Mouse (Mus musculus) gastrocnemius, postnatal 10 days (tissue): ENCODE results near the gene Rps2. TPM values are rescaled to one million over a fixed set of nuclear protein-coding genes. Genes with fewer than 3 reads are reported as not detected.
A peak's percentile ranks its signal among the peaks of the same experiment; 100 is the strongest.
"Not testable (repeated sequence)": the region's sequence is repeated elsewhere in the genome, so short reads cannot be mapped to it uniquely, and the experiment has no call there.

Experiments
- DNase-seq: peaks from one replicate; pipeline ENCODE4 v3.0.0; 2021; ENCODE audit warnings: mixed read lengths
- long read RNA-seq, 2 experiments: library from polyadenylated mRNA; stranded (forward); transcript quantifications; one replicate each; pipeline ENCODE4 v2.0.0; 2021
- total RNA-seq, 2 experiments: library from RNA; stranded (reverse); gene quantifications; 2 replicates each; pipeline ENCODE4 v1.2.3; 2021

The Rps2 gene
- total RNA-seq, result 100 to 1,000 TPM; 732 to 736 TPM
- long read RNA-seq, experiment 1, transcript Rps2-208 (6 exons, 998 nt), result major isoform, 163 of 175 reads
- long read RNA-seq, experiment 1, transcript Rps2-201 (5 exons, 1,094 nt), result minor isoform, 9 of 175 reads
- long read RNA-seq, experiment 1, partial matches to known transcripts, result 1 of 175 reads
- long read RNA-seq, experiment 1, other reads (novel, unspliced or antisense), result 1 of 175 reads
- long read RNA-seq, experiment 2, transcript Rps2-208 (6 exons, 998 nt), result major isoform, 147 of 161 reads
- long read RNA-seq, experiment 2, transcript Rps2-201 (5 exons, 1,094 nt), result minor isoform, 10 of 161 reads
- long read RNA-seq, experiment 2, partial matches to known transcripts, result 1 of 161 reads
- long read RNA-seq, experiment 2, other reads (novel, unspliced or antisense), result 2 of 161 reads

DNA sequence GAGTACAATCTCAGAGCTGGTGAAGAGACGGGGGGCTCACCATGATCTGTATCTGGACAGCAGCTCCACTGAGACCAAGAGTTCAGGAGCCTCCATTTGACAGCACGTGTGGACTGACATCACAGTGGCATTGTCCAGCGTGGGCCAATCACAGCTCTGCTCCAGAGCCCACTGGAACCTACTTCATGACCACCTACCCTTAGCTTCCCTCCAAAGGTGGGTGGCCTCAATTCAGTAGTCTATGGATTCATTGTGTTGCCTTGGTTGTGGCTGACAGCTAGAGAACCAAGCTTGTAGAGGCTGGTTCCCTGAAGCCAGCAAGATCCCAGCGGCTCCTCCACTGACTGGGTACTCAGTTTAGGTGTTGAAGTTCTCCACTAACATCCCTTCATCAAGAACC, at the start of gene Rps2, which contains the start of gene Rnf151:
TSS of gene Rps2 (plus strand) at position 174 of the 400 bp plus-strand sequence.
TSS of gene Rnf151 (minus strand) at position 121 of the 400 bp plus-strand sequence.
- no peak for DNase-seq

DNA sequence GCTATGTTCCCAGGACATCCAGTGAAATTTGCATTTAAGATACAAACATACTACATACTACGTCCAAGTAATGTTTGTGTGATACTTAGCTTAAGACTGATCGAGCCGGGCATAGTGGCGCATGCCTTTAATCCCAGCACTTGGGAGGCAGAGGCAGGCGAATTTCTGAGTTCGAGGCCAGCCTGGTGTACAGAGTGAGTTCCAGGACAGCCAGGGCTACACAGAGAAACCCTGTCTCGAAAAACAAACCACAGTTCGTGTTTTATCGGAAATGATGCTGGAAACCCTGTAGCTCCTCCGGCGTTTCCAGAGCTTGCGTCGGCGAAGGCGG, 48.7 kb upstream of the Rps2 start:
- not testable (repeated sequence) for DNase-seq

DNA sequence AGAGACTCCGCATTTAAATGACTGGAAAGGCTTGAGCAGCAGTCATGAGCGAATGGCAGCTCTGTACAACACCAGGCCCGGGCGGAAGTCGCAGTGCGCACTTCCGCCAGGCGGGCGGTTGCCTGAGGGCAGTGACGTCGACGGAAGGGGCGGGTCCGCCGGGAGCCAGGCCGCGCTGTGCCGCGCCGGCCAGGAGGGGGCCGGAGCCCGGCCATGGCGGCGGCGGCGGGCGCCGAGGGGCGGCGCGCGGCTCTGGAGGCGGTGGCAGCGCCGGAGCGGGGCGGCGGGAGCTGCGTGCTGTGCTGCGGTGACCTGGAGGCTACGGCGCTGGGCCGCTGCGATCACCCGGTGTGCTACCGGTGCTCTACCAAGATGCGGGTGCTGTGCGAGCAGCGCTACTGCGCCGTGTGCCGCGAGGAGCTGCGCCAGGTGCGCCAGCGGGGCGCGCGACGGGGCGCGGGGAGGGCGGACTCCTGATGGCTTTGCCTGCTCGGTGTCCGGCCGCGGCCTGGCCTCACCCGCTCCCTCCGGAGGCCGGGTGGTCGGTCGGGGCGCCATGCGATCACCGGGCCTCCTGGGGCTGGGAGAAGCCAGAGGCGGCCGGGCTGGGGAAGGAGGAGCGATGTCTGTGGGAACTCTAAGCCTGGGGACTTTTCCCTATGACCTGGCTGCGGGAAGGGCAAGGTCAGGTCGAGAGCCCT, 48.2 kb upstream of the Rps2 start, which contains the start of gene Zfp598:
TSS of gene Zfp598 (plus strand) at position 143 of the 701 bp plus-strand sequence.
- DNase-seq, result peak; percentile 97

DNA sequence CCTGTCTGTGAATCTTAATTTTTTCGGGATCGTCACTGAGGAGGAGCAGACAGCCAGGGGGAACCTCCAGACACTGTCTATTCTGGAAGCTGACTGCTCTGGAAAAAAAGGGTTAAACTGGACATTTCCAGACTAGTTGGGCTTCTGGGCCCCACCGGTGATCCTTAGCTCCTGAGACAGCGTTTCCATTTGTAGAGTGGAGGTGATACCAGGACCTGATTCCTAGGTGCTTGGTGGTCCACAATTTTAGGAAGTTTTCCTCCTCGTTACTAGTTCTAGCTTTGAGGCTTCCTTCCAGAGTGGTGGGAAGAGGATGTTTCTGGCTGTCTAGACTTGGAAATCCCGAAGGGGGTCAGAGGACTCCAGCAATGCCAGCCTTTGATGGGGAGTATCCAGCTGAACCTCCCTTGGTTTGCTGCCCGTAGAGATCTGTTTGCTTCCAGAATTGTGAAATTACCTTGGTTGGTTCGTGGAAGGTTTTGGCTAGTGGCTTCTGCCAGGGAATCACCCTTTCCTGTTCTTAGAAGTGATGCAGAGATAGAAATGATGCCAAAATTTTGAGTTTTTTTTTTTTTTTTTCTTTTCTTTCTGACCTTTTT, 47.6 kb upstream of the Rps2 start:
- no peak for DNase-seq

DNA sequence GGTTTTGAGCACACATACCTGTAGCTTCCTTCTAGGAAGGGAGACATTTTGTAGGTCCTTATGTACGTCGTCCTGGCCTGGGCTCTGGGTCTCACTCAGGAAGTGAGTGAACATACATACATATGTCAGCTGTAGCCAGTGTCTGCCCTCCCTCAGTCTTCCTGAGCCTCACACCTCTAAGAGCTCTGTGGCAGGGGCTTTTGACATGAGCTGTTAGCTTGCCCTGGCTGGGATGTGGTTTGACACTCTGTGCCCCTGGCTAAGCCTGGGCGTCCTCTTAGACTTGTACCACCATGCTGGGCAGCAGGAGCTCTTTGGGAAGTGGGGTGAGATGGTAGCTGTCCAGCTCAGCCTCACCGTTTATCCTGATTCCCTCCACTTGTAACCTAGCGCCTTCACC, 46.6 kb upstream of the Rps2 start:
- DNase-seq, result no peak

DNA sequence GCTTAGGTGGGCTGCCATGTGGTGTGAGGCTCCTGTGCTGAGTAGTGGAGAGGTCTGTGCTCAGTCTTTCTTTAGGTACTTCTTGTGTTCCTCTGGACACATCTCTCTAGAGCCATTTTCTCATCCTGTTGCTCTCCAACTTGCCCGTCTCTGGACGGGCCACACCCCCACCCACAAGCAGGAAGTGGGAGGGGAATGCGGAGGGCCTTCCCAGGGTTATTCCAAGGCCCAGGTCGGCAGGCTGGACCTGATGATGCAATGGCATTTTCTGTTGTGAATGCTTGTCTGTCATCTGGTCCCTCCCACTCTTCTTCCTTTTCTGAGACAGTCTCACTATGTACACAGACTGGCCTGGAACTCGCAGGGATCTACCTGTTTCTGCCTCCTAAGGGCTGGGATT, 45.8 kb upstream of the Rps2 start:
- no peak for DNase-seq

DNA sequence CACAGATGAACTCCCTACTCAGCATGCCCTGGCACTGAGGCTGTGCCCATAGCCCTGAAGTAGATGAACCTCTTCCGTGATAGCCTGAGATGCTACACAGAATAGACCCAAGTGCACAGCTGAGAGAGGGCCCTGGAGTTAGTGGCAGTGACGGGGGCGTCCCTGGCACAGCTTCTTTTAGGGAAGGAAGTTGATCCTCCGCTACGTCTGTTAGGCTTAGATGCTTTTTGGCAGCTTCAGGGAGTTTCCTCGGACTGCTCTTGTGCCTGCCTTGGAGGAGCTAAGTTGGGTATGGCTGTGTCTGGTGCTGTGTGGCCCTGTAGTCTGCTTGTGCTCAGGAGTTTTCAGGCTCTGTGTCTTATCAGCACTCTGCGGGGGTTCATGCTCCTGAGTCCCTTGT, 43.6 kb upstream of the Rps2 start:
- DNase-seq, result no peak

DNA sequence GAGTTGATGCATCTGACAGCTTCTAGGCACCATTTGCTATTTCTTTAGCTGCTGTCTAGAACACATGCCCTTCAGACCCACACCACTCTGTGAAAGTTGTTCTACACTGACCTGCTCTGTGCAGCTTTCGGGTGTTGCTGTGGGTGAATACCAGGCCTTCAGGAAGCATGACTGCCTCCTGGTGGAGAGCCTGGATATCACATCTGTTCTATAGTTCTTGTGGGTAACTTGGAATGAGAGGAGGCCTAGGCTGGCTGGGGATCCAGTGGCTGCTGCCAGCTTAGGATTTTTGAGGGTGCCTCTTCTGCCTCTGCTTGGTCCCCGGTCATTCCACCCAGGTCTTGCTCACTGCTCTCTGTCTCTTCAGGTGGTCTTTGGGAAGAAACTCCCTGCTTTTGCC, 41.7 kb upstream of the Rps2 start:
- DNase-seq, result peak; percentile 74

DNA sequence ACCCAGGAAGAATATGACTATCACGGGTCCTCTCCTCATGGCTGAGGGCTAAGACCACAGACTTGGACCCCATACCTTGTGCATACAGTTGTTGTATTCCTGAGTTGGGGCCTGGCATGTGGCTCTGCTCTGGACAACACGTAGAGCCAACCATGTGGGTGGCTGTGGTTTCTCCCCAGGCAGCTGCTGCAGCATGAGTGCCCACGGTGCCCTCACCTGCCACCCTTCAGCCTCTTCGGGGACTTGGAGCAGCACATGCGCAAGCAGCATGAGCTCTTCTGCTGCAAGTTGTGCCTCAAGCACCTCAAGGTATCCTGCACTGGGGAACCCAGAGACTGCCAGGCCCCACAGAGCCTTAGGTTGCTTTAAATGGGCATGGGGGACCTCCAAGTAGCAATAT, 41.0 kb upstream of the Rps2 start:
- no peak for DNase-seq

DNA sequence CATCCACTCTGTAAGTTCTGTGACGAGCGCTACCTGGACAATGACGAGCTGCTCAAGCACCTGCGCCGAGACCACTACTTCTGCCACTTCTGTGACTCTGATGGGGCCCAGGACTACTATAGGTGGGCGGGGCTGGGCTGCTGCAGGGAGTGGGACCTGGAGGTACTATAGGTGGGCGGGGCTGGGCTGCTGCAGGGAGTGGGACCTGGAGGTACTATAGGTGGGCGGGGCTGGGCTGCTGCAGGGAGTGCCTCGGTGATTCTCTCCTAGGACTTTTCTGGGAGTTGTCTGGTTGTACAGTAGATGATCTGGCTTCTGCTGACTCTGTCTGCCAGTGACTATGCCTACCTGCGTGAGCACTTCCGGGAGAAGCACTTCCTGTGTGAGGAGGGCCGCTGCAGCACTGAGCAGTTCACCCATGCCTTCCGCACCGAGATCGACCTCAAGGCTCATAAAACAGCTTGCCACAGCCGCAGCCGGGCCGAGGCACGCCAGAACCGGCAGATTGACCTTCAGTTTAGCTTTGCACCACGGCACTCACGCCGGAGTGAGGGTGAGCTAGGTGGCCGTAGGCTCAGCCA, 40.3 kb upstream of the Rps2 start:
- no peak for DNase-seq

DNA sequence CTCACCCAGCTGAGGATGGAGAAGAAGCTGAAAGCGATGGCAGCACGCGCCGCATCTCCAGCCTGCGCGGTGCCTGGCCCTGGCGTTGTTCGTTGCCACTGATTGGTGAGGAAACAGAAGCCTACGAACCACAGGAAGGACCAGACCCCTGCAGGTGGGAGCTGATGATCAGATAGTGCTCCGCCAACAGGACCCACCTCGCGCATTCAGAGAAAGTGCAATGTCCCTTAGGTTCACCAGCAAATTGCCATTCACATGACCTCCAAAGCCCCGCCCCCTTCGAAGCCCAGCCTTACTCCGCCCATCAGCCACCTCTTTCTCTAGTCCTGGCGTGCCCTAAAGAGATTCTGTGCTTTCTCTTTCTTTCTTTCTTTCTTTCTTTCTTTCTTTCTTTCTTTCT, 31.4 kb upstream of the Rps2 start:
- peak; percentile 37 for DNase-seq

DNA sequence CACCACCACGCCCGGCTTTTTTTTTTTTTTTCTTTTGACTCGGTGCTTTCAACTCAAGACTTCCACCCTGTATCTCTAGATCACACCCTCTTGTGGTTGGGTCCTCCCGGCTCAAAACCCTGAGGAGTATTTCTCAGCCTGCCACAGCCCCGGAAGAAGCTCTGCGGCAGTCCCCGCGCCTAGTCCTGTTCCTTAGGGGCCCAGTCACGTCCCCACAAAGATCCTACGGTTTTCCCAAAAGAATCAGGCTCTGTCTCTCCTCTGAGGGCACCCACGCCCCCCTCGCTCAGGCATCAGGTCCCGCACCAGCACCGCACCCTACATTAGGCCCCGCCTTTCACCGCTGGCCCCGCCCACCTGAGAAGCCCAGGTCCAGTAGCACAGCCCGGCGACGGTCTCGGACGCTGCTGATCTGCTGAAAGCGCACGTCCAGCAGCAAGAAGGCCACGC, 30.7 kb upstream of the Rps2 start:
- DNase-seq, result peak; percentile 39

DNA sequence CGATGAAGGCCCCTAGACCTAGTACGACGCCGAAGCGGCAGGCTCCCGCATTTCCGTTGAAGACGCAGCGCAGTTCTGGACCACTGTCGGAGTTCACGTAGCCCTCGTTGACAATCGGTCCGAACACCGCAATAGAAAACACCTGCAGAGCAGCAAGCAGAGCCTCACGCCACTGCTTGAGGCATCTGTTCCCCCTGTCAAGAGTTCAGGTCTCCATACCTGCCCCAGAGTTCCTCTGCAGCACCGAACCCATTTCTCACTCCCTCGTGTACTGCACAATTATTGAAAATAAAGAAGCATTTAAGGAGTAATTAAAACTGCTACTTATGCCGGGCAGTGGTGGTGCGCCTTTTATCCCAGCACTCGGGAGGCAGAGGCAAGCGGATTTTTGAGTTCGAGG, 30.3 kb upstream of the Rps2 start:
- DNase-seq, result no peak

DNA sequence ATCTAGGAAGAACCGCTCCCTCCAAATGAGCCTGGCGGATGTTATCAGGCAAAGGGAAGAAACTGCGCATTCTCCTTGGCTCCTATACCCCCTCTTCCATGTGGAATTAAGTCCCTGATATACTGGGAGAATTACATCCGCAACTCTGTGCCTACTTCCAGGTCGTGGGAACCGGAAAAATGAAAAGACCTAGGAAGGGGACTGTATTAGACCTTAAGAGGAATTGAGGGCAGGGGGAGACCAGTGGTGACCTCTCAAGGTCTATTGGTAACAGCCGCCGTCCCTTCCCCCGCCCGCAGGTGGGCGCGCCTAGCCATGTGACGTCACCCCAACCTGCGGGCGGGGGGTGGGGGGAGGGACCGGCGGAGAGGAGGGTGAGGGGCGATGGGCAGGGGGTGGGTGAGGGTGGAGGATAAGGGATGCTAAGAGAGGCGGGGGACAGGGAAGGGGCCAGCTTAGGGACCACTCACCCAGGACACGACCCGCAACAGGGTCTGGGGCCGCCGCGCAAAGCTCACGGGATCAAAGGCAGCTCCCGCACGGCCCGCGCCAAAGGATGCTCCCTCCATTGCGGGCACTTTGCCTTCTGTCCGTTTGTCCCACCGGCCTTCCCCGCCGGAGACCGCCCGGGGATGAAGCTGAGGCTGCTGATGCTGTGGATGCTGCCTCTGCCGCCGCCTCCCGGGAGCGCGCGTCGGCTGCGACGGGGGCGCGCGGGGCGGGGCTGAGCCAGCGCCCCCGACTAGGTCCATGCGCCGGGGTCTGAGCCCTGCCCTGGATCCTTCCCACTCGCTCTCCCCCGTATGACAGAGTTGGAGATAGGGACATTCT, 28.4 kb upstream of the Rps2 start, which contains the start of gene Syngr3:
TSS of gene Syngr3 (minus strand) at position 705 of the 831 bp plus-strand sequence.
- peak; percentile 14 for DNase-seq

DNA sequence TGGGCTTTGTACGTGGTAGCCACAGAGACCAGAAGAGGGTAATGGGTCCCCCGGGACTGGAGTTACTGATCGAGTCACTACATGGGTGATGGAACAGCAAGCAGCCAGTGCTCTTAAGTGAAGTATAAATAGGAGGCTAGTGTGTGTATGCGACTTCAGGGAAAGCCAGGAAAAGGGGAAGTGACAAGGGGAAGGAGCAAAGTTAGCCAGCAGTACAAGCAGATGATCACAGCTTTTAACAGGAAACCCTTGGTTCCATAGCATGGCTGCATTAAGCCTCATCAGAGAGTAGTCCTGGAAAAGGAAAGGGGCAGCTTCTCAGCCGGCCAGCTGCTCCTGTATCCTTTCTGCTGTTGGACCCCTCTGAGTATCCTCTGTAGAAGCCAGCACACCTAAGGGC, 25.5 kb upstream of the Rps2 start:
- no peak for DNase-seq

DNA sequence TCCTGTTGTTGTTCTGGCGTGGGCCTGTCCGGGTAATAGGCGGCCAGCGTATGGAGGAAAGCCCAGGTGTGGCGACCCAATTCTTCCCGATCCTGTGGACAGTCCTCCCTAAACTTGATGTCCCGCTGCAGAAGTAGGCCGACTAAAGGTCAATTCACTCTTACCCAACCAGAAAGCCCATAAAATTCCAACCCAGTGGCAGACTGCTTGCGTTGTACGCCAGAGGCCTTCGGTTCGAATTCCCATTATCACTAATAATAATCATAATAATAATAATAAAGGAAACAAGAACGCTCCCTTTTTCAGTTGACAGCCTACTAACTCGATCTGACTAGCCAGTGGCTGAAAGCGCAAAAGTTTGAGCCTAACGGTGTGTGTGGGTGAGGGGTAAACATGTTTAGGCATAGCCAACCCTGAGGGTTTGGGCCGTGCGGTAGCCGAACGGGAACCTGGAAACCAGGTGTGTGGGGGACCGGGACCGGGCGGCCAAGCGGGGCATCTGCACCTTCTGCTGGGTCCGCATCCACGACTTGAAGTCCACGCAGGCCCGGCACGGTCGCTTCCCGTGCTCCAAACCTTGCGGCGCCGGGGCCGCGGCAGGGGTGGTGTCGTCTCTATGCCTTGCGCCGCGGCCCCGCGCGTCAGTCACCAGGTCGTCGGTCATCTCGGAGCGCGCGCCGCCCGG, 22.4 kb upstream of the Rps2 start:
- no peak for DNase-seq

DNA sequence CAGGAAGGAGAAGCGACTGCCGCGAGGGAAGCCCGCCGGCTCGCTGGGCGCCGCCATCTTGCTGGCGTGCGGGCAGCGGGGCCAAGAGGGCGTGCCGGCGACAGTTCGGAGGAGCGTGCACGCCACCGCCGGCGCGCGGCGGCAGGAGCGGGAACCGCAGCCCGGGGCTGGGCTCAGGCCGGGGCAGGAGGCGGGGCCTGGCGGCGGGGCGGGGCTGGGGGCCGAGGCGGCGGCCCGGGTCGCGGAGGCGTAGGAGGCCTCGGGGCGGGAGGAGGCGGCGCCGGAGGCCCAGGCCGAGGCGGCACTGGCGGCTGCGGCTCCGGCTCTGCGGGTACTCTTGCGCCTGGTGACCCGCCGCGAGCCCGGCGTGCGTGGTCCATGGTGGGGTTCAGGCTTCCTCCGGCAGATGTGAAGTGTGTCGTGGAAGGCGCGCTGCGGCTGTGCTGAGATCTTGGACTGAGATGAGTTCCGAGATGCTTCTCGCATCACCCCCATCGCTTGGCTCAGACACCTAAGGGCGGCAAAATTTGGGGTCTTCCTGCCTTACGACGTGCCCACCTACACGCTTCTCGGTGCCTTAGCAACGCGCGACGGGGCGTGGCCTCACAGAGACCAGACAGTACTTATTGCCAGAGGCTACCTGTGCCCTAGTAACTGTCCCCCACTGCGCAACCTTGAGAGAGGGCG, 21.8 kb upstream of the Rps2 start, which contains the start of the genes Gfer and Noxo1:
TSS of gene Gfer (minus strand) at position 146 of the 687 bp plus-strand sequence.
TSS of gene Noxo1 (plus strand) at position 224 of the 687 bp plus-strand sequence.
- peak; percentile 93 for DNase-seq

DNA sequence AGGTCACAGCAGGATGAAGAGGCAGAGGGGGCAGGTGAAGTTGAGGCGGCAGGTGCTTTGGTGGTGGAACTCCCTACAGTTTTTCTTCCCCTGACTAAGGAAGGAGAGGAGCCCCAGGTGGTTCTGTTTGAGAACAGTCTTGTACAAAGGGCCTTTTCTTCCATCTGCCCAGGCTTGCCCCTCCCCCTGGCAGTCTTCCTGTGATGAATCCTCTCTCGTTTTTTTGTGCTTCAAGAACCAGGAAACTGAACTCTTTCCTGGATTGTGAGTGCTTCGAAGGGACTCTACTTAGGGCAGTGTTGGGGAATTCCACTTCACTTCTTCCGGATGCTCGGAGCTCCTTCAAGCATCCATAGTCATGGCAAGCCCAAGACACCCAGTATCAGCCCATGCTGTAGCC, 19.9 kb upstream of the Rps2 start:
- DNase-seq, result no peak

DNA sequence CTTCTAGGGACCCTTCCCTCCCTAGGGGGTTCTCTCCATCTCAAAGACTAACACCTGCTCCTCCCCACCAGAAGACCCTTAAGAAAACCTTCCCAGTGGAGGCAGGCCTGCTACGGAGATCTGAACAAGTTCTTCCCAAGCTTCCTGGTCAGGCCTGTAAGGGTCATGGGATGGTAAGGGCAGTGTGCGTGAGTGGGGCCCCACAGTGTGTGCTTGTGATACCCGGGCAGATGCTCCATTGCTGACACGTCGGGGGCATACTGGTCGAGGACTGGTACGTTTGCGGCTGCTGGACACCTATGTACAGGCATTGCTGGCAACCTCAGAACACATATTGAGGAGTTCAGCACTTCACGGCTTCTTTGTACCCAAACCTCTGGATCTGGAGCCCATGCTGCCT, 19.2 kb upstream of the Rps2 start:
- no peak for DNase-seq

DNA sequence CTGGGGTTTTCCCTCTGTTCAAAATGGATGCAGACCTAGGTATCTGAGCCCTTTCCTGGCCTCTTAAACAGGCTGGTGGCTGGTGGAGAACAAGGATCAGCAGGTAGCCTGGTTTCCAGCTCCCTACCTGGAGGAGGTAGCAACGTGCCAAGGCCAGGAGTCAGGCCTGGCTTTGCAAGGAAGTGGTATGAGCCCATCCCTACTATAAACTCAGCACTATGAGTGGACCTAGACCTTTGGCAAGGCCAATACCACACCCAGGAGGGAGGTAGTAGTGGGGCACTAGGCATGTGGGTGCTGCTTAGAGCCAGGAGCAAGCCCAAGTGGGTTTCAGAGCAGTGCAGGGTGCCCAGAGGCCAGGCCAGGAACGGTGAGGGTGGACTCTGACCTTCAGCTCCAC, 18.4 kb upstream of the Rps2 start:
- DNase-seq, result no peak
